Mouse (Mus musculus) neural tube, embryonic 12.5 days (tissue): ENCODE results near the gene Dpy19l1. TPM values are rescaled to one million over a fixed set of nuclear protein-coding genes. Genes with fewer than 3 reads are reported as not detected.

Experiments used
- ATAC-seq: fragments of 200-750 bp; cut with Nextera tagmentation; 2 replicates; pipeline ENCODE4 v1.8.0; 2017; ENCODE audit warnings: low read depth, mild to moderate bottlenecking, moderate TSS enrichment, moderate library complexity; ENCODE audit not compliant: low FRiP score
- H3K27ac ChIP-seq: fragments of 300-500 bp; sonication (generic); 2 replicates; pipeline ENCODE4 v1.5.1; 2016
- H3K27me3 ChIP-seq: fragments of 300-500 bp; sonication (generic); replicated peaks from 2 replicates; pipeline ENCODE4 v1.6.1; 2016; ENCODE audit warnings: mild to moderate bottlenecking
- H3K36me3 ChIP-seq: fragments of 300-500 bp; sonication (generic); 2 replicates; pipeline ENCODE4 v1.6.1; 2016; ENCODE audit warnings: mild to moderate bottlenecking
- H3K4me1 ChIP-seq: fragments of 300-500 bp; sonication (generic); 2 replicates; pipeline ENCODE4 v1.6.1; 2016
- H3K4me2 ChIP-seq: fragments of 300-500 bp; sonication (generic); replicated peaks from 2 replicates; pipeline ENCODE4 v1.6.1; 2016; ENCODE audit warnings: mild to moderate bottlenecking
- H3K4me3 ChIP-seq: fragments of 300-500 bp; sonication (generic); 2 replicates; pipeline ENCODE4 v1.5.1; 2016
- H3K9ac ChIP-seq: fragments of 300-500 bp; sonication (generic); 2 replicates; pipeline ENCODE4 v1.6.1; 2016; ENCODE audit warnings: mild to moderate bottlenecking
- H3K9me3 ChIP-seq: fragments of 300-500 bp; sonication (generic); 2 replicates; pipeline ENCODE4 v1.6.1; 2016; ENCODE audit warnings: mild to moderate bottlenecking
- WGBS: fragments of 180-500 bp; shearing (Covaris S2); methylation state at CpG from one replicate; pipeline ENCODE4 v1.1.7; 2016; 5-methylcytosine and 5-hydroxymethylcytosine counted together
- polyA plus RNA-seq: library from polyadenylated mRNA; unstranded; fragments of >200 nt; fragmentation: Nextera tagmentation; extraction: Ambion mirVana; gene quantifications from 2 replicates; pipeline ENCODE4 v1.2.1, GENCODE M21; 2016

Gene Dpy19l1
- polyA plus RNA-seq, 1 experiment from 2014 or later: 20.8 TPM

DNA sequence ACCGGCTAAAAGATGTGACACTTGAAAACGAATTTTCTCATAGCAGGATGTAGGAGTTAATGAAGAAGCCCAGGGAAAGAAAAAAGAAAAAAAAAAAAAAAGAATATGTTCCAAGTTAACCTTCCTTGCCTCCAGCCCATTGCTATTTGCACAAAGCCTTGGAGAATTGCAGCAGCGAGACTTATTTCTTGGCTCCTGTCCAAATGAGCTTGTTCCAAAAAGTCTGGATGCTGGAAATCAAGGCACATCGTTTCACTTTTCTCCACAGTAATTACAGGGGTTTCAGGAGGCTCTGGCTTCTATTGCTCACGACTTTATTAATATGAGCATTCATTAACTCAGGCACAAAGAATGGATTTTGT is 899 bp upstream of the Dpy19l1 start:
- Histone ChIP-seq H3K4me2 (peak overlapping the region; percentile 69), H3K27me3 (no peaks in the 10 kb centered on the region), H3K36me3 (no peaks in the 10 kb centered on the region), H3K9ac (0 out of 2 replicates have a peak overlapping the region, but pooled peaks have one; percentile 78), H3K9me3 (no peaks in the 10 kb centered on the region), H3K4me3 (peak overlapping the region; percentile 82; the same call in 1 of the 2 replicates), H3K4me1 (peaks cover 11% of the 10 kb centered on the region; the same call in 1 of the 2 replicates), H3K27ac (no peak overlapping the region)
- ATAC-seq: no peak
- 11% methylated on average over 5 of the region's 5 CpGs for WGBS

GRCm38 (mm10) chr9:24502571-24503004 is 352 bp downstream of the Dpy19l1 start:
- Histone ChIP-seq H3K27ac (peak overlapping the region; percentile 66), H3K9me3 (no peaks in the 10 kb centered on the region), H3K9ac (peak overlapping the region; percentile 78), H3K4me1 (peaks cover 11% of the 10 kb centered on the region; the same call in 1 of the 2 replicates), H3K4me2 (peak overlapping the region; percentile 69), H3K36me3 (no peaks in the 10 kb centered on the region), H3K27me3 (no peaks in the 10 kb centered on the region), H3K4me3 (peak overlapping the region; percentile 82)
- WGBS: under 1% methylated on average over 47 of the region's 48 CpGs
- peak; percentile 88 for ATAC-seq

GRCm38 (mm10) chr9:24501618-24502017 is 1.3 kb downstream of the Dpy19l1 start:
- Histone ChIP-seq H3K4me2 (peak overlapping the region; percentile 69), H3K9ac (no peak overlapping the region), H3K4me1 (peaks cover 11% of the 10 kb centered on the region; the same call in 1 of the 2 replicates), H3K27ac (no peak overlapping the region), H3K9me3 (no peaks in the 10 kb centered on the region), H3K27me3 (no peaks in the 10 kb centered on the region), H3K4me3 (no peak overlapping the region; the same call in 1 of the 2 replicates), H3K36me3 (no peaks in the 10 kb centered on the region)
- WGBS: 54% methylated on average over 2 of the region's 2 CpGs
- ATAC-seq: no peak

DNA sequence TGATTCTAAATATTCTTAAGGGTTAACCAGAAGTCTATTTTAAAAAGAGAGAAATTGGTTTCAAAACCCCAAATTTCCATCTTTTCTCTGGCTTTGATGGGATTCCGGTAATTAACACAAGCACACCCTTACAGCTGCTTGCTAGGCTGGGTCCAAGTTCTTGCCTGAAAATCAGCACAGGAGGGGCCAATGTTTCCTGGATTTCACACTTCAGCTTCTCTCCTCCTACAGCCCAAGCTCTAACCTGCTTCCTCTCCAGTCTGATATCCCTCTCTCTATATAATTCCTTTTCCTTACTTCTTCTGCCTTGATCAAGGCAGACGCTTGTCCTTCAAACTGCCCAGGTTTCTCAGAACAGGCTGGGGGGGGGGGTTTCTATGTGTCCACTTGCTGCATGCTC is 6.7 kb downstream of the Dpy19l1 start:
- no peak overlapping the region for H3K9ac ChIP-seq
- H3K4me2 ChIP-seq: no peak overlapping the region
- H3K4me3 ChIP-seq: no peak overlapping the region
- H3K27me3 ChIP-seq: no peaks in the 10 kb centered on the region
- H3K27ac ChIP-seq: no peak overlapping the region
- WGBS: 94% methylated on average over 2 of the region's 2 CpGs
- peaks cover 5% of the 10 kb centered on the region; the same call in 1 of the 2 replicates for H3K4me1 ChIP-seq
- H3K36me3 ChIP-seq: no peaks in the 10 kb centered on the region
- ATAC-seq: no peak
- no peaks in the 10 kb centered on the region for H3K9me3 ChIP-seq

DNA sequence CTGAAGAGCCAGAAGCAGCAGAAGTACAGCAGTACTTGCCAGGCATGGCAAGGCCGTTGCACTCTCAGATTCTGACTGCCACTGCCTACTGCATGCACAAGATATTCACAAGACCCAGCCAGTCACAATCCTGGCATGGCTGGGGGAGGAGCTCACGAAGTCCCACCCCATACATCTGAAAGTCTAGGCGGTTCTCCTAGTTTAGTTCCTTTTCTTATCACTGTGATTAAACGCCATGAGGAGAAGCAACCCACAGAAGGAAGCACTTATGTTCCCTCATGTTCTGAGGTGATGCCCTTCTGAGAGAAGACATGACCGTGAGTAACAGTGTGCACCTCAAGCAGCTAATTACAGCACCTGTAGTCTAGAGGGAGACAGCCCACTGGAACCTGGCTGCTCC is 12.4 kb downstream of the Dpy19l1 start:
- 91% methylated on average over 5 of the region's 5 CpGs for WGBS
- no peaks in the 10 kb centered on the region for H3K9me3 ChIP-seq
- no peak for ATAC-seq
- no peak overlapping the region for H3K4me2 ChIP-seq
- no peaks in the 10 kb centered on the region for H3K36me3 ChIP-seq
- H3K27me3 ChIP-seq: no peaks in the 10 kb centered on the region
- no peaks in the 10 kb centered on the region for H3K4me1 ChIP-seq
- no peak overlapping the region for H3K27ac ChIP-seq
- H3K9ac ChIP-seq: no peak overlapping the region
- no peak overlapping the region for H3K4me3 ChIP-seq

DNA sequence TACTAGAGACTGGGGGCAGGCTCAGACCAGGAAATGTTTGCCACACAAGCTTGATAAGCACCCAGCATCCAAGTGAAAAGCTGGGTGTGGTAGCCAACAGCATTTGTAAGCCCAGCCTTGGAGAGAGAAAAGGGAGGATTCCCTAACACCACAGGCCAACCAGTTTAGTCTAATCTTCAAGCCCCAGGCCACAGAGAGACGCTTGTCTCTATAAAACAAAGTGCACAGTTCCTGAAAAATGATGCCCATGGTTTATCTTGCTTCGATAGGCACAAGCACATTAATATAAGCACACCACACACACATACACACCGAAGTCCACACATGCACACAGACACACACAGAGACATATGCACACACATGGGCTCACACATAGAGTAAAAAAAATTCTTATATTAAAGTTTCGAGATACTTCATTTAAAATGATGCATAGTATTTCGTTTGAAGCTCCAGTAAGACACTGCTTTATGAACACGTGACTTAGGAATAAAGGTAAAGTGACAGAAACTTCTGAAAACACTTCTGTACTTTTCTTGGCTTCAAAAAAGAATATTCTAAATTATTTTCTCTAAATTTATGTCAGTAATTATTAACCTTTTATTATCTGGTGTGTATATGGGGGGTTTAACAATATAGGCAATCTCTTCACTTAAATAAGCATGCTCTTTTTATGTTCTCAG is 14.4 kb downstream of the Dpy19l1 start:
- Histone ChIP-seq H3K9me3 (no peaks in the 10 kb centered on the region), H3K27ac (no peak overlapping the region), H3K4me2 (no peak overlapping the region), H3K36me3 (no peaks in the 10 kb centered on the region), H3K4me1 (no peaks in the 10 kb centered on the region), H3K9ac (no peak overlapping the region), H3K4me3 (no peak overlapping the region), H3K27me3 (no peaks in the 10 kb centered on the region)
- ATAC-seq: no peak
- WGBS: 95% methylated on average over 6 of the region's 6 CpGs

GRCm38 (mm10) chr9:24482375-24482774 is 20.6 kb downstream of the Dpy19l1 start:
- 94% methylated on average over 5 of the region's 5 CpGs for WGBS
- no peak overlapping the region for H3K4me3 ChIP-seq
- no peaks in the 10 kb centered on the region for H3K9me3 ChIP-seq
- no peaks in the 10 kb centered on the region for H3K27me3 ChIP-seq
- no peak overlapping the region for H3K27ac ChIP-seq
- ATAC-seq: no peak
- H3K4me2 ChIP-seq: no peak overlapping the region
- H3K36me3 ChIP-seq: 0 out of 2 replicates have a peak, but pooled peaks cover 5% of the 10 kb centered on the region
- H3K4me1 ChIP-seq: no peaks in the 10 kb centered on the region
- no peak overlapping the region for H3K9ac ChIP-seq

DNA sequence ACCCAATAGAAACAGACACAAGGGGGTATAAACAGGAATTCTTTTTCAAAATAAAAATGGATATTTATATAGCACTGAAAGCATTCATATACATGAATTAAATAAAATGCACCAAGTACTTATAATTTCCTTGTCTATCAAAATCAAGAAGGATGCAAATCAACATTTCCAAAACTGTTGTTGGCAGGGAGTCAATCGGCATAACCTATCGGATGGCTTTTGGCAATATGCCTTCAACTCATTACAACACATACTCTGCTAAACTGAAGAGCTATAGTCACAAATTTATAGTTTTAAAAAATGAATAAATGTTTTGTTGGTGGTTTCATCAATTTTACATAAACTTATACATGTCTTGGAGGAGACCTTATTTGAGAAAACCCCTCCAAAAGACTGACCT is 25.7 kb downstream of the Dpy19l1 start:
- WGBS: 93% methylated on average over 2 of the region's 2 CpGs

DNA sequence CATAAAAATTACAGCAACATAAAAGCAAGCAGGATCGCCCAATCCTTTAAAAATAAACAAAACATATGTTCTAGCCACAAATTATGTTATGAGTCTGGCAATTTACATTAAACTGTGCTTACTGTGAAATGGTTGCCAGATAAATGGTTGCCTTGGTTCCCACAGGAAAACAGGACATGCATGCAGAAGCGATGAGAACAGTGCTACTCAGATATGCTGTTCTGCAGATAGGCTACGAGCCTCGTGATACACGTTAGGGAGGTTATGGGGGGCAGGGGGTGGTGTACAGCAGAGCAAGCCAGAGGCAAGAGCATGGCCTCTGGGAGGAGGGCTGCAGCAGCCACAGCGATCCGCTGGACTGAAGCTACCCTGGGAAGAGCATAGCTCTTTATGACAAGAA is 29.1 kb downstream of the Dpy19l1 start:
- H3K4me3 ChIP-seq: no peak overlapping the region
- H3K36me3 ChIP-seq: 0 out of 2 replicates have a peak, but pooled peaks cover 5% of the 10 kb centered on the region
- no peaks in the 10 kb centered on the region for H3K9me3 ChIP-seq
- ATAC-seq: no peak
- no peak overlapping the region for H3K4me2 ChIP-seq
- no peak overlapping the region for H3K9ac ChIP-seq
- H3K27me3 ChIP-seq: no peaks in the 10 kb centered on the region
- 90% methylated on average over 7 of the region's 7 CpGs for WGBS
- H3K4me1 ChIP-seq: no peaks in the 10 kb centered on the region
- H3K27ac ChIP-seq: no peak overlapping the region

More for the DNA sequence above, 25.7 kb downstream of the Dpy19l1 start:
- no peak for ATAC-seq
- H3K4me2 ChIP-seq: no peak overlapping the region
- H3K4me3 ChIP-seq: no peak overlapping the region
- no peak overlapping the region for H3K27ac ChIP-seq
- no peak overlapping the region for H3K9ac ChIP-seq
- H3K36me3 ChIP-seq: 0 out of 2 replicates have a peak, but pooled peaks cover 5% of the 10 kb centered on the region
- no peaks in the 10 kb centered on the region for H3K27me3 ChIP-seq
- no peaks in the 10 kb centered on the region for H3K9me3 ChIP-seq
- no peaks in the 10 kb centered on the region for H3K4me1 ChIP-seq

DNA sequence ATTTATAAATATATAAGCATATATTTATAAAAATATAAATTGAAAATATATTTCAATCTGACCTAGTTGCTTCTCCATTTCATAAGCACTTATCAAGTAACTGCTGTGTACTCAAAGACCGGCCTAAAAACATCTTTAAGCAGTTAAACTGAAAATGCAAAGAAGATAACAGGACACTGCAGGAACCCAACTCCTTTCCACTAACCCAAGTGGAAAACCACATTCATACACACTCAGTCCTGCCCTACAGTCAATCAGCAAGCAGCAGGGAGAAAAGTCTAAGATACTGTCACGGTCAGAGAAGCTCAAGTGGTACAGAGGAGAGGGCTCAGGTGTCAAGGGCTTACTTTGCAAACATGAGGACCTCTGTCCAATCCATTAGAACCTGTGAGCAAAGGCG is 30.4 kb downstream of the Dpy19l1 start:
- no peak overlapping the region for H3K9ac ChIP-seq
- H3K27me3 ChIP-seq: no peaks in the 10 kb centered on the region
- H3K9me3 ChIP-seq: no peaks in the 10 kb centered on the region
- no peak overlapping the region for H3K4me2 ChIP-seq
- H3K27ac ChIP-seq: no peak overlapping the region
- 90% methylated on average over 3 of the region's 3 CpGs for WGBS
- H3K4me3 ChIP-seq: no peak overlapping the region
- no peak for ATAC-seq
- no peaks in the 10 kb centered on the region for H3K4me1 ChIP-seq
- H3K36me3 ChIP-seq: 0 out of 2 replicates have a peak, but pooled peaks cover under 1% of the 10 kb centered on the region

GRCm38 (mm10) chr9:24470166-24470565 is 32.8 kb downstream of the Dpy19l1 start:
- H3K27me3 ChIP-seq: no peaks in the 10 kb centered on the region
- ATAC-seq: no peak
- no peaks in the 10 kb centered on the region for H3K9me3 ChIP-seq
- no peak overlapping the region for H3K4me2 ChIP-seq
- H3K9ac ChIP-seq: no peak overlapping the region
- 67% methylated on average over 5 of the region's 5 CpGs for WGBS
- no peaks in the 10 kb centered on the region for H3K4me1 ChIP-seq
- H3K27ac ChIP-seq: no peak overlapping the region
- no peaks in the 10 kb centered on the region for H3K36me3 ChIP-seq
- no peak overlapping the region for H3K4me3 ChIP-seq

- Histone ChIP-seq H3K4me2 (no peak overlapping the region), H3K9ac (no peak overlapping the region), H3K4me3 (no peak overlapping the region), H3K27me3 (no peaks in the 10 kb centered on the region), H3K27ac (no peak overlapping the region), H3K4me1 (no peaks in the 10 kb centered on the region), H3K9me3 (no peaks in the 10 kb centered on the region), H3K36me3 (no peaks in the 10 kb centered on the region)
- ATAC-seq: no peak
- 94% methylated on average over 5 of the region's 5 CpGs for WGBS
These were observed 35.8 kb downstream of the Dpy19l1 start for GRCm38 (mm10) chr9:24467186-24467585.

DNA sequence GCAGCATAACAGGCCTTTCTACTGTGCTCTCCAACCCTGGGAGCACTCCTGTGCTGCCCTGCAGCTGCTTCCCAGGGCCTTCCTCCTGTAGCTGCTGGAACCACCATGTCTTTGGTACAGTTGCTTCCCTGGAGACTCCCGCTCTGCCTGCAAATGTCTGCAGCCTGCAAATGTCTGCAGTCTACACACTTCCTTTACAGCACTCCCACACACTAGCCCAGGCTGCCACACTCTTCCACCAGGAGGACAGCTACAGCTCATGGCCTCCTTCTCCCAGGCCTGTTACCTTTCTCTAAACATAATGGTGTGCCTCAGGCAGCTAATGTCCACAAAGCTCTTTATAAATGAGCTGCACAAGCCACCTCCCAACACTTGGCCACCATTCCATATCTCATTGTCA is 36.3 kb downstream of the Dpy19l1 start:
- H3K27me3 ChIP-seq: no peaks in the 10 kb centered on the region
- no peak overlapping the region for H3K4me2 ChIP-seq
- H3K36me3 ChIP-seq: no peaks in the 10 kb centered on the region
- no peak overlapping the region for H3K9ac ChIP-seq
- H3K4me3 ChIP-seq: no peak overlapping the region
- H3K9me3 ChIP-seq: no peaks in the 10 kb centered on the region
- no peak overlapping the region for H3K27ac ChIP-seq
- 97% methylated on average over 1 of the region's 1 CpGs for WGBS
- ATAC-seq: no peak
- H3K4me1 ChIP-seq: no peaks in the 10 kb centered on the region
